14 mouse cellular contexts compared by ENCODE assay signal in genomic region chr5:137078041-137078440, GRCm38 (mm10). TPM values are rescaled to one million over a fixed set of nuclear protein-coding genes. Genes with fewer than 3 reads are reported as not detected.
A peak's percentile ranks its signal among the peaks of the same experiment; 100 is the strongest.
DNase-seq lines count a peak whose midpoint lies in the region; ATAC-seq lines count a peak whose summit lies in the region.
"Had no signal": no experiment of that assay in that cellular context is flagged by ENCODE, and none has a peak within 500 bp of the region (broad histone marks: within the 10 kb centered on the region; RNA-seq: fewer than 3 reads in every experiment).

No protein-coding gene starts in this region.

- no peak for ATAC-seq in heart, embryonic 14.5 days (ENCODE audit: insufficient number of reproducible peaks, insufficient read depth, low FRiP score, low read depth)
- no peak for ATAC-seq in erythroid progenitor cell, adult 5-6 weeks (replicated peaks; ENCODE audit: low FRiP score, poor library complexity, severe bottlenecking)
- ATAC-seq: midbrain, embryonic 13.5 days had no signal

- no peak overlapping the region for H3K4me3 ChIP-seq in heart, embryonic 14.5 days (ENCODE audit: control insufficient read depth in 1 of 2, insufficient read depth in 1 of 2, low read depth in 1 of 2, low read length in 2 of 2)
- H3K4me3 ChIP-seq: hindbrain, embryonic 13.5 days; liver, embryonic 15.5 days; midbrain, embryonic 13.5 days had no signal

- no peak overlapping the region for H3K4me2 ChIP-seq in heart, embryonic 14.5 days (ENCODE audit: low read length)
- H3K4me2 ChIP-seq: hindbrain, embryonic 13.5 days; liver, embryonic 15.5 days; midbrain, embryonic 13.5 days had no signal

- H3K36me3 ChIP-seq in heart, embryonic 14.5 days (ENCODE audit: control insufficient read depth, insufficient read depth, low read length), result no peaks in the 10 kb centered on the region
- H3K36me3 ChIP-seq: G1E; hindbrain, embryonic 13.5 days; liver, embryonic 15.5 days; midbrain, embryonic 13.5 days had no signal

- H3K9me3 ChIP-seq in heart, embryonic 14.5 days (ENCODE audit: control insufficient read depth, low read length), result no peaks in the 10 kb centered on the region
- H3K9me3 ChIP-seq: G1E; hindbrain, embryonic 13.5 days; liver, embryonic 15.5 days; midbrain, embryonic 13.5 days had no signal

- peaks cover 42 to 55% of the 10 kb centered on the region in 2 experiments for H3K4me1 ChIP-seq in heart, embryonic 14.5 days (ENCODE audit: control insufficient read depth in 2 of 2, insufficient read depth in 2 of 2, low read length in 2 of 2)

- peak overlapping the region; percentile 70 to 93 for H3K27ac ChIP-seq in heart, embryonic 14.5 days (replicated peaks in 1 of 2; ENCODE audit: control insufficient read depth in 1 of 2, insufficient read depth in 1 of 2, low read depth in 2 of 2, low read length in 2 of 2)
- H3K27ac ChIP-seq: hindbrain, embryonic 13.5 days; liver, embryonic 15.5 days; midbrain, embryonic 13.5 days had no signal

- H3K9ac ChIP-seq in heart, embryonic 14.5 days (ENCODE audit: low read length), result no peak overlapping the region
- H3K9ac ChIP-seq: hindbrain, embryonic 13.5 days; liver, embryonic 15.5 days; midbrain, embryonic 13.5 days had no signal

- H3K27me3 ChIP-seq in heart, embryonic 14.5 days (ENCODE audit: control insufficient read depth, insufficient read depth, low read length), result no peaks in the 10 kb centered on the region
- H3K27me3 ChIP-seq: hindbrain, embryonic 13.5 days; liver, embryonic 15.5 days; midbrain, embryonic 13.5 days had no signal

- WGBS in heart, embryonic 14.5 days, result 82% methylated on average over 14 of the region's 14 CpGs

- DNase-seq in heart, adult 18-20 months, result peak; percentile 32 to 39
- DNase-seq in heart, adult 9 months (ENCODE audit: low spot score in 2 of 2), result no peak
- peak; percentile 44 for DNase-seq in 3T3-L1 (ENCODE audit: low read depth, low spot score)
- peak; percentile 59 for DNase-seq in lung, postnatal 25 days (ENCODE audit: low spot score)
- no peak for DNase-seq in kidney, postnatal 10 days
- DNase-seq in testis, postnatal 10 days (ENCODE audit: low spot score), result no peak
- DNase-seq: cerebellum, adult 8-10 months; kidney, adult 8-10 months had no signal

RNA-seq across cellular contexts. Expression of gene Serpine1, which starts 6.0 kb away (rescaled TPM):
- 10 to 100 TPM; 18.4 to 33.2 TPM for total RNA-seq in heart, adult 18-20 months (2021)
- 0.93 and 1.0 TPM in 2 replicates for polyA plus RNA-seq in heart, embryonic 14.5 days (2014; fragmentation: Nextera tagmentation; extraction: Ambion mirVana)
- total RNA-seq in erythroid progenitor cell, adult 5-6 weeks (2015; ENCODE audit: low replicate concordance), result not detected in 2 replicates
- not detected in 2 replicates for total RNA-seq in erythroid progenitor cell, adult 5-6 weeks (2017; ENCODE audit: low replicate concordance)

RNA-seq across cellular contexts. Expression of gene Ap1s1, which starts 32.1 kb away (rescaled TPM):
- total RNA-seq in heart, adult 18-20 months (2021), result 10 to 100 TPM; 37.5 to 40.2 TPM
- 117 and 120 TPM in 2 replicates for polyA plus RNA-seq in heart, embryonic 14.5 days (2014; fragmentation: Nextera tagmentation; extraction: Ambion mirVana)
- 6.5 and 8.4 TPM in 2 replicates for total RNA-seq in erythroid progenitor cell, adult 5-6 weeks (2015; ENCODE audit: low replicate concordance)
- 18.7 and 26.5 TPM in 2 replicates for total RNA-seq in erythroid progenitor cell, adult 5-6 weeks (2017; ENCODE audit: low replicate concordance)

RNA-seq across cellular contexts. Expression of gene Trim56, which starts 38.0 kb away (rescaled TPM):
- total RNA-seq in heart, adult 18-20 months (2021), result 10 to 100 TPM; 19.0 to 21.5 TPM
- polyA plus RNA-seq in heart, embryonic 14.5 days (2014; fragmentation: Nextera tagmentation; extraction: Ambion mirVana), result 8.1 and 8.4 TPM in 2 replicates
- total RNA-seq in erythroid progenitor cell, adult 5-6 weeks (2015; ENCODE audit: low replicate concordance), result 70.6 and 76.3 TPM in 2 replicates
- 89.0 and 113 TPM in 2 replicates for total RNA-seq in erythroid progenitor cell, adult 5-6 weeks (2017; ENCODE audit: low replicate concordance)

RNA-seq across cellular contexts. Expression of gene Vgf, which starts 51.8 kb away (rescaled TPM):
- not detected for total RNA-seq in heart, adult 18-20 months (2021)
- 0.09 TPM in 1 of 2 replicates, not detected in the other for polyA plus RNA-seq in heart, embryonic 14.5 days (2014; fragmentation: Nextera tagmentation; extraction: Ambion mirVana)
- total RNA-seq in erythroid progenitor cell, adult 5-6 weeks (2015; ENCODE audit: low replicate concordance), result not detected in 2 replicates
- not detected in 2 replicates for total RNA-seq in erythroid progenitor cell, adult 5-6 weeks (2017; ENCODE audit: low replicate concordance)
- polyA plus RNA-seq: liver, embryonic 15.5 days had no signal

Comparison
In these comparisons a context has a peak if more than half of its experiments do, and no peak if none do; other contexts are left out.
1. DNase-seq: peak in heart, adult 18-20 months (2 of 2), 3T3-L1 (single experiment) and lung, postnatal 25 days (single experiment); none in heart, adult 9 months (0 of 2), kidney, postnatal 10 days (single experiment) and testis, postnatal 10 days (single experiment).
2. RNA of gene Serpine1, which starts 6.0 kb away (total RNA-seq): 18.4 to 33.2 TPM in heart, adult 18-20 months; not detected in erythroid progenitor cell, adult 5-6 weeks; every median in the first group is over 10 times any median in the second.